Mouse (Mus musculus) lung, embryonic 15.5 days (tissue): ENCODE results near the gene Dusp5. TPM values are rescaled to one million over a fixed set of nuclear protein-coding genes. Genes with fewer than 3 reads are reported as not detected.
"Not testable (repeated sequence)": the region's sequence is repeated elsewhere in the genome, so short reads cannot be mapped to it uniquely, and the experiment has no call there.

Source experiments
- ATAC-seq: fragments of 200-750 bp; cut with Nextera tagmentation; 2 replicates; pipeline ENCODE4 v1.8.0; 2017; ENCODE audit warnings: moderate number of reproducible peaks, borderline replicate concordance; ENCODE audit not compliant: low FRiP score, low TSS enrichment; ENCODE audit errors: extremely low read depth
- H3K27ac ChIP-seq: fragments of 300-500 bp; sonication (generic); 2 replicates; pipeline ENCODE4 v1.5.1; 2015; ENCODE audit warnings: moderate library complexity, mild to moderate bottlenecking, inconsistent platforms
- H3K27me3 ChIP-seq: fragments of 300-500 bp; sonication (generic); 2 replicates; pipeline ENCODE4 v1.6.1; 2015; ENCODE audit warnings: inconsistent platforms
- H3K36me3 ChIP-seq: fragments of 300-500 bp; sonication (generic); 2 replicates; pipeline ENCODE4 v1.6.1; 2015; ENCODE audit warnings: inconsistent platforms
- H3K4me1 ChIP-seq: fragments of 300-500 bp; sonication (generic); 2 replicates; pipeline ENCODE4 v1.6.1; 2015; ENCODE audit warnings: inconsistent platforms
- H3K4me2 ChIP-seq: fragments of 300-500 bp; sonication (generic); 2 replicates; pipeline ENCODE4 v1.6.1; 2015; ENCODE audit warnings: inconsistent platforms, mild to moderate bottlenecking, moderate library complexity
- H3K4me3 ChIP-seq: fragments of 300-500 bp; sonication (generic); 2 replicates; pipeline ENCODE4 v1.5.1; 2015; ENCODE audit warnings: mild to moderate bottlenecking, inconsistent platforms
- H3K9ac ChIP-seq: fragments of 300-500 bp; sonication (generic); 2 replicates; pipeline ENCODE4 v1.6.1; 2015; ENCODE audit warnings: inconsistent platforms
- H3K9me3 ChIP-seq: fragments of 300-500 bp; sonication (generic); 2 replicates; pipeline ENCODE4 v1.6.1; 2016; ENCODE audit warnings: inconsistent platforms
- WGBS: fragments of 180-500 bp; shearing (Covaris S2); methylation state at CpG from one replicate; pipeline ENCODE4 v1.1.7; 2015; 5-methylcytosine and 5-hydroxymethylcytosine counted together
- polyA plus RNA-seq: library from polyadenylated mRNA; unstranded; fragments of >200 nt; fragmentation: Nextera tagmentation; extraction: Ambion mirVana; gene quantifications from 2 replicates; pipeline ENCODE4 v1.2.1, GENCODE M21; 2015

Dusp5 gene
- polyA plus RNA-seq, 1 experiment from 2014 or later = 7.8 TPM

GRCm38 (mm10) chr19:53499049-53499448 is 29.9 kb upstream of the Dusp5 start:
- H3K9ac ChIP-seq = no peak overlapping the region
- no peak for ATAC-seq
- no peaks in the 10 kb centered on the region for H3K36me3 ChIP-seq
- no peaks in the 10 kb centered on the region for H3K9me3 ChIP-seq
- no peak overlapping the region for H3K4me2 ChIP-seq
- H3K4me3 ChIP-seq = no peak overlapping the region
- WGBS = 87% methylated on average over 8 of the region's 8 CpGs
- H3K27me3 ChIP-seq = no peaks in the 10 kb centered on the region
- peaks cover 10% of the 10 kb centered on the region for H3K4me1 ChIP-seq
- no peak overlapping the region for H3K27ac ChIP-seq

- Histone ChIP-seq H3K9ac (no peak overlapping the region), H3K27ac (no peak overlapping the region), H3K9me3 (no peaks in the 10 kb centered on the region), H3K27me3 (no peaks in the 10 kb centered on the region), H3K4me1 (peaks cover 10% of the 10 kb centered on the region), H3K4me3 (no peak overlapping the region), H3K4me2 (no peak overlapping the region), H3K36me3 (no peaks in the 10 kb centered on the region)
- 78% methylated on average over 4 of the region's 4 CpGs for WGBS
- ATAC-seq = no peak
Measured at GRCm38 (mm10) chr19:53499451-53499940, 29.4 kb upstream of the Dusp5 start.

GRCm38 (mm10) chr19:53500298-53501006 is 28.5 kb upstream of the Dusp5 start:
- Histone ChIP-seq H3K36me3 (no peaks in the 10 kb centered on the region), H3K4me1 (peaks cover 12% of the 10 kb centered on the region), H3K27me3 (no peaks in the 10 kb centered on the region), H3K4me3 (no peak overlapping the region), H3K9ac (no peak overlapping the region), H3K27ac (peak overlapping the region; percentile 61), H3K9me3 (no peaks in the 10 kb centered on the region), H3K4me2 (peak overlapping the region; percentile 21)
- WGBS = 42% methylated on average over 25 of the region's 25 CpGs
- ATAC-seq = peak; percentile 58

- not testable (repeated sequence) for H3K36me3 ChIP-seq, H3K9me3 ChIP-seq, H3K27ac ChIP-seq, H3K4me2 ChIP-seq, H3K9ac ChIP-seq, H3K4me3 ChIP-seq, H3K27me3 ChIP-seq, ATAC-seq
- 84% methylated on average over 7 of the region's 7 CpGs for WGBS
- peaks cover 16% of the 10 kb centered on the region for H3K4me1 ChIP-seq
Measured at GRCm38 (mm10) chr19:53501239-53501638, 27.7 kb upstream of the Dusp5 start.

- Histone ChIP-seq H3K9me3 (no peaks in the 10 kb centered on the region), H3K4me1 (peaks cover 16% of the 10 kb centered on the region), H3K4me2 (no peak overlapping the region), H3K27ac (no peak overlapping the region), H3K9ac (no peak overlapping the region), H3K36me3 (no peaks in the 10 kb centered on the region), H3K4me3 (no peak overlapping the region), H3K27me3 (no peaks in the 10 kb centered on the region)
- 87% methylated on average over 2 of the region's 2 CpGs for WGBS
- ATAC-seq = no peak
Measured at GRCm38 (mm10) chr19:53501765-53502164, 27.1 kb upstream of the Dusp5 start.

- WGBS = 55% methylated on average over 9 of the region's 9 CpGs
- H3K27ac ChIP-seq = no peak overlapping the region
- peaks cover 23% of the 10 kb centered on the region for H3K4me1 ChIP-seq
- no peaks in the 10 kb centered on the region for H3K9me3 ChIP-seq
- no peak for ATAC-seq
- H3K4me2 ChIP-seq = no peak overlapping the region
- no peak overlapping the region for H3K4me3 ChIP-seq
- H3K27me3 ChIP-seq = no peaks in the 10 kb centered on the region
- H3K36me3 ChIP-seq = no peaks in the 10 kb centered on the region
- H3K9ac ChIP-seq = no peak overlapping the region
Measured at GRCm38 (mm10) chr19:53502891-53503371, 26.0 kb upstream of the Dusp5 start.

- Histone ChIP-seq H3K27me3 (no peaks in the 10 kb centered on the region), H3K4me2 (no peak overlapping the region), H3K36me3 (no peaks in the 10 kb centered on the region), H3K9me3 (no peaks in the 10 kb centered on the region), H3K27ac (no peak overlapping the region), H3K9ac (no peak overlapping the region), H3K4me1 (peaks cover 23% of the 10 kb centered on the region), H3K4me3 (no peak overlapping the region)
- no peak for ATAC-seq
- WGBS = 83% methylated on average over 7 of the region's 7 CpGs
Measured at GRCm38 (mm10) chr19:53504181-53504580, 24.7 kb upstream of the Dusp5 start.

- no peaks in the 10 kb centered on the region for H3K9me3 ChIP-seq
- no peak overlapping the region for H3K4me2 ChIP-seq
- H3K4me3 ChIP-seq = no peak overlapping the region
- H3K36me3 ChIP-seq = no peaks in the 10 kb centered on the region
- H3K27me3 ChIP-seq = no peaks in the 10 kb centered on the region
- no peak overlapping the region for H3K27ac ChIP-seq
- 39% methylated on average over 10 of the region's 10 CpGs for WGBS
- peaks cover 16% of the 10 kb centered on the region for H3K4me1 ChIP-seq
- ATAC-seq = no peak
- H3K9ac ChIP-seq = no peak overlapping the region
Measured at GRCm38 (mm10) chr19:53505728-53506127, 23.2 kb upstream of the Dusp5 start.

- Histone ChIP-seq H3K27ac (no peak overlapping the region; the same call in 1 of the 2 replicates), H3K9me3 (no peaks in the 10 kb centered on the region), H3K4me3 (no peak overlapping the region), H3K9ac (no peak overlapping the region), H3K4me2 (no peak overlapping the region), H3K36me3 (no peaks in the 10 kb centered on the region), H3K27me3 (no peaks in the 10 kb centered on the region), H3K4me1 (peaks cover 19% of the 10 kb centered on the region)
- ATAC-seq = peak; percentile 27; the same call in 1 of the 2 replicates
- WGBS = 39% methylated on average over 8 of the region's 8 CpGs
Measured at GRCm38 (mm10) chr19:53507497-53507896, 21.4 kb upstream of the Dusp5 start.

GRCm38 (mm10) chr19:53511244-53511934 is 17.5 kb upstream of the Dusp5 start:
- H3K4me3 ChIP-seq = no peak overlapping the region
- H3K4me1 ChIP-seq = peaks cover 12% of the 10 kb centered on the region; the same call in 1 of the 2 replicates
- H3K27me3 ChIP-seq = no peaks in the 10 kb centered on the region
- WGBS = 35% methylated on average over 13 of the region's 13 CpGs
- no peak overlapping the region for H3K4me2 ChIP-seq
- H3K36me3 ChIP-seq = no peaks in the 10 kb centered on the region
- no peak for ATAC-seq
- H3K27ac ChIP-seq = no peak overlapping the region
- no peak overlapping the region for H3K9ac ChIP-seq
- H3K9me3 ChIP-seq = no peaks in the 10 kb centered on the region

- WGBS = 20% methylated on average over 18 of the region's 18 CpGs
- H3K9ac ChIP-seq = no peak overlapping the region
- no peak for ATAC-seq
Measured at GRCm38 (mm10) chr19:53517370-53518096, 11.4 kb upstream of the Dusp5 start.

More at GRCm38 (mm10) chr19:53517370-53518096, 11.4 kb upstream of the Dusp5 start:
- Histone ChIP-seq H3K27ac (no peak overlapping the region), H3K4me3 (no peak overlapping the region), H3K4me2 (no peak overlapping the region), H3K36me3 (no peaks in the 10 kb centered on the region), H3K4me1 (peaks cover 5% of the 10 kb centered on the region; the same call in 1 of the 2 replicates), H3K9me3 (no peaks in the 10 kb centered on the region), H3K27me3 (no peaks in the 10 kb centered on the region)
